ENCODE assay signal across 9 mouse cellular contexts in genomic region chr2:29222302-29222701, GRCm38 (mm10). TPM values are rescaled to one million over a fixed set of nuclear protein-coding genes. Genes with fewer than 3 reads are reported as not detected.
DNase-seq lines count a peak whose midpoint lies in the region; ATAC-seq and TF ChIP-seq lines count a peak whose summit lies in the region.
"Had no signal": no experiment of that assay in that cellular context is flagged by ENCODE, and none has a peak within 500 bp of the region (broad histone marks: within the 10 kb centered on the region; RNA-seq: fewer than 3 reads in every experiment).

No protein-coding gene starts in this region.

- no peak overlapping the region for H3K27ac ChIP-seq in kidney, postnatal 0 days
- H3K27ac ChIP-seq: hindbrain, embryonic 15.5 days had no signal

- no peak overlapping the region for H3K9ac ChIP-seq in kidney, postnatal 0 days (ENCODE audit: low read depth, low read length)
- H3K9ac ChIP-seq: forebrain, postnatal 0 days; hindbrain, embryonic 15.5 days had no signal

- H3K4me3 ChIP-seq in kidney, postnatal 0 days (replicated peaks; ENCODE audit: low read depth, low read length): no peak overlapping the region
- H3K4me3 ChIP-seq: hindbrain, embryonic 15.5 days had no signal

- no peaks in the 10 kb centered on the region for H3K27me3 ChIP-seq in kidney, postnatal 0 days (ENCODE audit: insufficient read depth, low read length)
- H3K27me3 ChIP-seq: hindbrain, embryonic 15.5 days had no signal

- no peaks in the 10 kb centered on the region for H3K9me3 ChIP-seq in kidney, postnatal 0 days (replicated peaks; ENCODE audit: low read length)
- H3K9me3 ChIP-seq: hindbrain, embryonic 15.5 days had no signal

- 17% methylated on average over 4 of the region's 4 CpGs for WGBS in kidney, postnatal 0 days

- TF ChIP-seq CTCF in kidney, postnatal 0 days (IDR thresholded peaks at IDR 0.05; ENCODE audit: low read depth): no peak

- no peaks in the 10 kb centered on the region for H3K36me3 ChIP-seq in kidney, postnatal 0 days (ENCODE audit: insufficient read depth, low read length)
- H3K36me3 ChIP-seq: hindbrain, embryonic 15.5 days had no signal

- ATAC-seq in kidney, postnatal 0 days (replicated peaks; ENCODE audit: low FRiP score, low read depth): no peak
- ATAC-seq: forebrain, postnatal 0 days had no signal

- H3K4me1 ChIP-seq in kidney, postnatal 0 days (replicated peaks; ENCODE audit: insufficient read depth, low read length): no peaks in the 10 kb centered on the region

- peak; percentile 27 for DNase-seq in kidney, postnatal 0 days (ENCODE audit: low spot score)
- DNase-seq in kidney, adult 18-20 months: no peak
- peak; percentile 11 for DNase-seq in A20 (ENCODE audit: low read depth, low spot score)
- DNase-seq in Muller cell, postnatal 12 days (ENCODE audit: inconsistent ontology term): peak; percentile 41
- peak; percentile 32 for DNase-seq in gastrocnemius, postnatal 10 days
- no peak for DNase-seq in layer of hippocampus, adult 11-12 months (ENCODE audit: low spot score)
- DNase-seq in urinary bladder, adult 18-20 months (ENCODE audit: low spot score in 2 of 2): no peak
- DNase-seq: forebrain, postnatal 0 days had no signal

- H3K4me2 ChIP-seq in kidney, postnatal 0 days (ENCODE audit: low read length): no peak overlapping the region
- H3K4me2 ChIP-seq: hindbrain, embryonic 15.5 days had no signal

RNA-seq across cellular contexts. Expression of gene Ntng2, which starts 30.5 kb away (rescaled TPM):
- 2.4 TPM in 2 replicates for polyA plus RNA-seq in kidney, postnatal 0 days (2015; fragmentation: Nextera tagmentation; extraction: Ambion mirVana)
- 10 to 100 TPM; 19.5 to 23.9 TPM for total RNA-seq in gastrocnemius, postnatal 10 days (2021)

Comparison
In these comparisons a context has a peak if more than half of its experiments do, and no peak if none do; other contexts are left out.
1. DNase-seq: peak in kidney, postnatal 0 days (single experiment), A20 (single experiment), Muller cell, postnatal 12 days (single experiment) and gastrocnemius, postnatal 10 days (single experiment); none in kidney, adult 18-20 months (single experiment), layer of hippocampus, adult 11-12 months (single experiment) and urinary bladder, adult 18-20 months (0 of 2).